Mouse (Mus musculus) limb, embryonic 14.5 days (tissue): ENCODE data around the gene 4930442H23Rik. TPM values are rescaled to one million over a fixed set of nuclear protein-coding genes. Genes with fewer than 3 reads are reported as not detected.
"Not testable (repeated sequence)": the region's sequence is repeated elsewhere in the genome, so short reads cannot be mapped to it uniquely, and the experiment has no call there.

Source experiments
- ATAC-seq: fragments of 200-750 bp; cut with Nextera tagmentation; 2 replicates; pipeline ENCODE4 v1.8.0; 2017; ENCODE audit warnings: low read depth, moderate number of reproducible peaks, moderate TSS enrichment; ENCODE audit not compliant: low FRiP score
- DNase-seq: peaks from one replicate; pipeline ENCODE4 v3.0.0-alpha.2; 2015; ENCODE audit warnings: low spot score
- H3K27ac ChIP-seq: fragments of 300-500 bp; sonication (generic); replicated peaks from 2 replicates; pipeline ENCODE4 v1.5.1; 2014; ENCODE audit warnings: low read depth, mild to moderate bottlenecking, low read length, moderate library complexity, mixed read lengths
- H3K27me3 ChIP-seq: fragments of 300-500 bp; sonication (generic); 2 replicates; pipeline ENCODE4 v1.6.1; 2014; ENCODE audit warnings: low read length, mixed read lengths; ENCODE audit not compliant: control insufficient read depth, insufficient read depth
- H3K36me3 ChIP-seq: fragments of 300-500 bp; sonication (generic); 2 replicates; pipeline ENCODE4 v1.6.1; 2014; ENCODE audit warnings: mild to moderate bottlenecking, low read length, moderate library complexity, mixed read lengths; ENCODE audit not compliant: control insufficient read depth, insufficient read depth
- H3K4me1 ChIP-seq: fragments of 300-500 bp; sonication (generic); 2 replicates; pipeline ENCODE4 v1.6.1; 2014; ENCODE audit warnings: antibody characterized with exemption, low read length, mixed read lengths; ENCODE audit not compliant: control insufficient read depth, insufficient read depth
- H3K4me2 ChIP-seq: fragments of 300-500 bp; sonication (generic); replicated peaks from 2 replicates; pipeline ENCODE4 v1.6.1; 2014; ENCODE audit warnings: low read depth, mild to moderate bottlenecking, low read length, moderate library complexity; ENCODE audit not compliant: severe bottlenecking
- H3K4me3 ChIP-seq: fragments of 300-500 bp; sonication (generic); replicated peaks from 2 replicates; pipeline ENCODE4 v1.5.1; 2014; ENCODE audit warnings: low read length
- H3K9ac ChIP-seq: fragments of 300-500 bp; sonication (generic); 2 replicates; pipeline ENCODE4 v1.6.1; 2014; ENCODE audit warnings: mild to moderate bottlenecking, low read depth, low read length, moderate library complexity; ENCODE audit not compliant: severe bottlenecking
- H3K9me3 ChIP-seq: fragments of 300-500 bp; sonication (generic); 2 replicates; pipeline ENCODE4 v1.6.1; 2016; ENCODE audit warnings: low read length; ENCODE audit not compliant: control insufficient read depth
- POLR2A ChIP-seq: fragments of 200-500 bp; IDR thresholded peaks from 2 replicates; pipeline ENCODE4 v1.8.0; 2012; ENCODE audit warnings: inconsistent platforms, mild to moderate bottlenecking, moderate library complexity, borderline replicate concordance; ENCODE audit not compliant: insufficient read depth, insufficient read length; ENCODE audit errors: extremely low read depth
- WGBS: fragments of 180-500 bp; shearing (Covaris S2); extraction: QIAGEN DNeasy Blood & Tissue Kit; methylation state at CpG from one replicate; pipeline ENCODE4 v1.1.7; 2014; 5-methylcytosine and 5-hydroxymethylcytosine counted together
- polyA plus RNA-seq, 2 experiments: library from polyadenylated mRNA; depleted of rRNA in 1 of 2; stranded (reverse) in 1 of 2; unstranded in 1 of 2; fragments of >200 nt; fragmentation: Nextera tagmentation in 1 of 2; extraction: Ambion mirVana in 1 of 2; gene quantifications; 2 replicates each; pipeline versions ENCODE4 v1.2.1 to v1.2.3; 2012 to 2014

4930442H23Rik gene
- polyA plus RNA-seq, 2 experiments, result not detected

GRCm38 (mm10) chr10:81175936-81176465 lies 7.6 kb downstream of the 4930442H23Rik start:
- no peak for DNase-seq
- Histone ChIP-seq H3K27ac (peak overlapping the region; percentile 84), H3K9ac (no peak overlapping the region), H3K4me1 (peaks cover 33% of the 10 kb centered on the region), H3K4me3 (peak overlapping the region; percentile 98), H3K36me3 (peaks cover 40% of the 10 kb centered on the region), H3K4me2 (peak overlapping the region; percentile 97), H3K27me3 (no peaks in the 10 kb centered on the region), H3K9me3 (no peaks in the 10 kb centered on the region)
- no peak for TF ChIP-seq POLR2A
- WGBS, result 3% methylated on average over 13 of the region's 13 CpGs
- ATAC-seq, result peak; percentile 30

GRCm38 (mm10) chr10:81175345-81175701 lies 8.3 kb downstream of the 4930442H23Rik start:
- DNase-seq, ATAC-seq, H3K9me3 ChIP-seq, H3K27me3 ChIP-seq, H3K9ac ChIP-seq: not testable (repeated sequence)
- peak overlapping the region; percentile 84 for H3K27ac ChIP-seq
- H3K4me2 ChIP-seq, result peak overlapping the region; percentile 97
- 6% methylated on average over 4 of the region's 4 CpGs for WGBS
- H3K4me1 ChIP-seq, result peaks cover 33% of the 10 kb centered on the region
- H3K4me3 ChIP-seq, result peak overlapping the region; percentile 37; the same call in 1 of the 2 replicates
- H3K36me3 ChIP-seq, result peaks cover 33% of the 10 kb centered on the region

- H3K4me3 ChIP-seq, result peak overlapping the region; percentile 37
- peaks cover 28% of the 10 kb centered on the region for H3K36me3 ChIP-seq
- DNase-seq (peak; percentile 84), ATAC-seq (peak; percentile 62)
- H3K4me1 ChIP-seq, result peaks cover 33% of the 10 kb centered on the region
- 3% methylated on average over 29 of the region's 29 CpGs for WGBS
- peak overlapping the region; percentile 62 for H3K4me2 ChIP-seq
- peak overlapping the region; percentile 52 for H3K9ac ChIP-seq
- TF ChIP-seq POLR2A, result peak; percentile 36; the same call in 1 of the 2 replicates
- no peaks in the 10 kb centered on the region for H3K27me3 ChIP-seq
- H3K27ac ChIP-seq, result peak overlapping the region; percentile 84
- no peaks in the 10 kb centered on the region for H3K9me3 ChIP-seq
Measured at GRCm38 (mm10) chr10:81174617-81175344, 8.9 kb downstream of the 4930442H23Rik start.

GRCm38 (mm10) chr10:81173132-81173531 lies 10.5 kb downstream of the 4930442H23Rik start:
- peak overlapping the region; percentile 37 for H3K4me2 ChIP-seq
- H3K27ac ChIP-seq, result peak overlapping the region; percentile 74
- H3K4me1 ChIP-seq, result peaks cover 33% of the 10 kb centered on the region
- DNase-seq (peak; percentile 85), ATAC-seq (peak; percentile 16; the same call in 1 of the 2 replicates)
- H3K27me3 ChIP-seq, result no peaks in the 10 kb centered on the region
- WGBS, result 5% methylated on average over 21 of the region's 21 CpGs
- peaks cover 11% of the 10 kb centered on the region for H3K36me3 ChIP-seq
- peak overlapping the region; percentile 12; the same call in 1 of the 2 replicates for H3K4me3 ChIP-seq
- H3K9ac ChIP-seq, result peak overlapping the region; percentile 9; the same call in 1 of the 2 replicates
- TF ChIP-seq POLR2A, result no peak
- H3K9me3 ChIP-seq, result no peaks in the 10 kb centered on the region

GRCm38 (mm10) chr10:81169411-81169900 lies 14.2 kb downstream of the 4930442H23Rik start:
- Histone ChIP-seq H3K36me3 (peaks cover 11% of the 10 kb centered on the region), H3K27ac (0 out of 2 replicates have a peak overlapping the region, but pooled peaks have one; percentile 38), H3K4me1 (peaks cover 22% of the 10 kb centered on the region)
- not testable (repeated sequence) for H3K4me3 ChIP-seq, H3K9ac ChIP-seq, H3K9me3 ChIP-seq, ATAC-seq, H3K4me2 ChIP-seq, H3K27me3 ChIP-seq, DNase-seq
- WGBS, result 53% methylated on average over 9 of the region's 14 CpGs
